Mouse (Mus musculus) embryo, embryonic 11 days (tissue): ENCODE data around the gene 4933427D14Rik.
"Not testable (repeated sequence)": the region's sequence is repeated elsewhere in the genome, so short reads cannot be mapped to it uniquely, and the experiment has no call there.

Experiments
- DNase-seq: peaks from one replicate; pipeline ENCODE4 v3.0.0-alpha.2; 2015

The 4933427D14Rik gene

DNA sequence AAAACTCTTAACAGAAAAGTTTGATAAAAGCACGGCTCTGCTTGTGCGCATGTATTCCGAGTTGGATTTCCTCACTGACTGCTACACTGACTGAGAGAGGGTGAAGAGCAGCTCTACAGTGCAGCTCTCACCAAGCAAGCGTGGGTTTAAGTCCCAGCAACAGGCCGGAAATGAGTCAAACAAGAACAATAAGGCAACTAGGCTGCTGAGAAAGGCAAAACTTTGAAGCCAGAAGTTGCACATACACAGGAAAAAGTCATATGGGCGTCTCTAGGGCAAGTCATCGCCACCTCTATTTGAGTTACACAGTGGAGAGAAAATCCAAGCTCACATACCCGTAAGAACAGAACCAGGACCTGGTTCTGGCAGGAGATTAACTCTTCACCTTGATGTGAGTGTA, 10.8 kb downstream of the 4933427D14Rik start:
- DNase-seq = no peak

DNA sequence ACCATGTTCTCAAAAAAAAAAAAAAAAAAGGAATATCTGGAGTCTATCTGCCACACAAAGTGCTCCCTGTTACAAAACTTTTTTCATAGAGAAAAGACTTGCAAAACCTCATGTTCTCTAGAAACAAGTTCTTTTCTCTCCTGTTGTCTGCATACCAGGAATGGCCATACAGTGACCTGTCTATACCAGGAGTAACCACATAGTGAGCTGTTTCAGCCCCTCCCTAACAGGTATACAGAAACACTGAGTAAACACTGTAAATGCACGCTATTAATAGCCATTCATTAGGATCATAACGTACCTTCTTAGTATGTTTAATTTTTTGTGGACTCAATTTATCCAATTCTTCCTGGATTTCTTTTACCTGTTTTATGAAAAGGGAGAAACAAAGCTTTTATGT, 13.0 kb downstream of the 4933427D14Rik start:
- DNase-seq = no peak

DNA sequence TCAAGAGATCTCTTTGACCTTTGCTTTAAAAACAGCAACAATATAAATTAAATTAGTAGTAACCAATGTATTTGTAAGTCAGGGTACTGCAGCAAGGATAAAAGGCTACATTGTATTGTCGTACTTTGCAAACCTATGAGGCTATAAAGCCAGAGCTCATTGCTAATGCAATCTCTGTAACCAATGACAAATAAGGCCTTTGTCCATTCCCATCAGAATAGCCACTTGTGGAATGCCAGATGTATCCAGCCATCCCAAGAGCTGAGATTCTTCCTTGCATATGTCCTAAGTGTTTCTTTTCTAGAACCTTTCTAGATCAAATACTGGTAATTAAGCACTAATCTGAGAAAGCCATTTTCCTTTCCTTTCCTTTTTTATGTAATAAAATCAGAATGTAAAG, 16.4 kb downstream of the 4933427D14Rik start:
- DNase-seq = no peak

DNA sequence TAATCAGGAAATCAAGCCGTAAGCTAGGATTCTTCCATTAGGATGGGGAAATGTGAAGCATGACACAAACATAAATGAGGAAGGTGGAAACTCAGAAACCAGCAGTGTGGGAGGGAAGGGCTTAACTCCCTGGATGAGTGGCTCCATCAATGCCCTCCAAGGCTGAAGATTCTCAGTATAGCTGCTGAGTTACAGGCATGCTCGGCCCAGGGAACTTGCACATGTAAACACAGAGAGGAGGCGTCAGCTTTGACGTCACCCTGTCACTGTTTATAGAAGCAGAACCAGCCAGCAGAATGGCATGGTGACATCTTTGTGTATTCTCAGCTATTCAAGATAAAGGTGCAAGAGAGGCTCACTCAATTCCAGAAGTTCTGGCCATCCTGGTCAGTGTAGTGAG, 23.0 kb downstream of the 4933427D14Rik start:
- DNase-seq = no peak

DNA sequence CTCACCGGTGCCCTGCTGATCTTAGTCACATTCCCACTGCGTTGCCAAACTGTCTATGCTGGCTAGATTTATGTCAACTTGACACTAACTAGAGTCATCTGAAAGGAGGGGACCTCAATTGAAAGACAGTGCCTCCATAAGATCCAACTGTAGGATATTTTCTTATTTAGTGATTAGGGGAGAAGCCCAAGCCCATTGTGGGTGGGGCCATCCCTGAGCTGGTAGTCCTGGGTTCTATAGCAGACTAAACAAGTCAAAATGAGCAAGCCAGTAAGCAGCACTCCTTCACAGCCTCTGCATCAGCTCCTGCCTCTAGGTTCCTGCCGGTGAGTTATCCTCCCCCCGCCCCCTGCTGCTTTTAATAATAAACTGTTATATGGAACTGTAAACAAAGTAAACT, 26.1 kb downstream of the 4933427D14Rik start:
- no peak for DNase-seq

DNA sequence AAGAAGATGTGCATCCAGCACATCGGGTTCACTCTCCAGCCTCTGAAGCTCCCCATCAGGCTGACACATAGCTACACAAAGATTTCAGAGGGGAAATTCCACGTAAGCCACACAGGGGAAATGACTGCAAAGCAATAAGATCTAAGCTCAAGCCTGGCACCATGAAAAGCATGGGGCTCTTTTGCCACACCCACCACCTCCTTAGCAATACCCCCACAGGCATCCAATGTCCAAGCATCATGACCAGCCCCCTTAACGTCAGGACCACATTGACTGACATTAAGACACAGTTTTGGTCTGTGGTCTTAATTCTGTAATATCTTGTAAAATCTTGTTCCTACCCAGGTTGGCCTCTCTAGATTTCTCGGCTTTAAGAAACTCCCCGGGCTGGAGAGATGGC, 26.7 kb downstream of the 4933427D14Rik start:
- DNase-seq = no peak

DNA sequence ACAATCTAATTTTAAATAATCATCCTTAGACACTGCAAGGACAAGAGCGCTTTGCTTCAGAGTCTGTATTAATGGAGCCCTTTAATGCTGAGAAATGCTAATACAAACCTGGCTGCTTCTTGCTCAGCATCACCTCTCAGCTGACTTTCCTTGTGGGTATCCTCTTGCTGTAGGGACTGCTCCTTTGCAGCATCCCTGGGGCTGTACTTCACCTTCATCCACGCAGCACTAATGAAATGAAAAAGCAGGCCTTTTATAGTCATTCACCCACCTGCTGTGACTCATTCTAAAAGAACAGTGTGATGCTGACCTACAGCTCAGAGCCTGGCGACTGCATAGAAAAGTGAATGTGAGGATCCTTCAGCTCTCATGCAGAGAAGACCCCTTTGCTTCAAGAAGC, 30.7 kb downstream of the 4933427D14Rik start:
- DNase-seq = peak; percentile 41

DNA sequence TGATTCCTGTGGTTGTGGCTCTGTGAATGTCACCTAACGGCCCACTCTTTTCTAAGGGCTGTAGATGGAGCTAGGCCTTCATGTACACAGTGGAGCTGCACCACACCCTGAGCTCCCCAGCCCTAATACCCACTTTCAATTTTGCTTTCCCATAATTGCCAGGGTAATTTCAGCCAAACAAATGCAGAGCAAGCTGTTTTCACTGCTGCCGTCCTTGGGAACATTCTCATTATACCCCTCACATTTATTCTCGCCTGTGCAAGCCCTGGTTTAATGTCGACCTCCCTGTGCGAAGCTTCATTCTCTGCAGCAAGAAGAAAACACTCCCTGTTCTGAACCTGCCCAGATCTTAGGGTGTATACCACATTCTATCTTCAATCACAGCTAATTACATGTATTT, 31.3 kb downstream of the 4933427D14Rik start:
- no peak for DNase-seq

DNA sequence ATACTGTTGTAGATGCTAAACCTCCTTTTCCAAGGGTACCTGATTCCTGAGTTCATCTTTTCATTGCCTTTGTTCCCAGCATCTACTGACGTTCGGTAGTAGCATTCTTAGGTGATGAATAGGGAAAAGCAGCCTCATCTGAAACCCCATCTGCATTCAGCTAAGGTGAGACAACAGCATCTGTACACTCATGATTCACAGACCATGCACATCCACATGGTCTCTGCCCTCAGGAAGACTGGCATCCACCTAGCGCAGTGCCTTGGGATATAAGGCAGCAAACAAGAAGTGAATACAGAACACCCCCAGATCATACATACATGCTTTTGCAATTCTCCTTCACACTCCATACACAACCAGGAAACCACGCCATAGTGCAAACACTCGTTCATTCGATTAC, 32.5 kb downstream of the 4933427D14Rik start:
- no peak for DNase-seq

DNA sequence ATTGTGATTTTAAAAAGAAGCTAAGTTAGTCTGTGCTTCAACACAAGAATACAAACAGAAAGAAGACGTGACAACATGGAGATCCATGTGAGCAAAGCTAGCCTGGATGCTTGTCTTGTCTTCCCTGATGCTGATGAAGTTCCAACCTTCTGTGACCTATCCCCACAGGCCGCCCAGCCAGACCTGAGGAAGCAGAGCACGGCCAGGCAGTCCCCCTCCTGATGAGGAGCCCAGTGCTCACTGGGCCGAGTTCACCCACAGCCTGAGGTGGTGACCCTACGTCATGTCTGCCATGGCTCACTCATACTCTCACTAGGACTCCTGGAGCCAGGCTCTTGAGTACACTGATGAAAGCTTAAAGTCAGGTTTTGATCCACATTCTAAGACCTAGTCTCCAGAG, 33.8 kb downstream of the 4933427D14Rik start:
- no peak for DNase-seq

DNA sequence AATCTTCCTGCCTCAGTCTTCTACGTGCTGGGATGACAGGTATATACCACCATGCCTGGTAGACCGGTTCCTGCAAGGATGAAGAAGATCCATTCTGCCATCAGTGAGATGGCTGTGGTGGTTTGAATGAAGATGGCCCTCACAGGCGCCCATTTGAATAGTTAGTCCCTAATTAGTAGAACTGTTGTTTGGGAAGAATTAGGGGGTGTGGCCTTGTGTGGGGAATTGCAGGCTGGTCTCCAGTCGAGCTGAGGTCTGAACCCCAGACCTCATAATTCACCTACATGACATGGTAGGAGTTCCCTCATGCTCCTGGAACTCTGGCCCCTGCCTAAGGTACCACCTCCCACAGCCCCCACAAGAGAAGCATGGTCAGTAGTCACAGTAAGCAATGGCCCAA, 35.4 kb downstream of the 4933427D14Rik start:
- DNase-seq = not testable (repeated sequence)

DNA sequence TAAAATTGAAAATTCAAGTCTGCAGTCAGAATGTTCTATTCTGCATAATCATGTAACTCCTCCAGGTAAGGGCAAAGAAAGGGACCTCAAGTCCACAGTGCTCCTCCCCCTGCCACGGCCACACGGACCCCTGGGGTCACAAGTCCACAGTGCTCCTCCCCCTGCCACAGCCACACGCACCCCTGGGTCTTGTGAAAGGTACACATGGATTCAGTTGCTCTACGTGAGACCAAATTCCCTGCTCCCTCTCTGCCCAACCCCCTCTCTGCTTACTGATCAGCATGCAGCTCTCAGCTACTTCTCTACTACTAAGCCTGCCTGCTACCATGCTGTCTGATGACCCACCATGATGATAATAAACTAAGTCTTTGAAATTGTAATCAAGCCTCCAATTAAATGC, 37.4 kb downstream of the 4933427D14Rik start:
- no peak for DNase-seq

DNA sequence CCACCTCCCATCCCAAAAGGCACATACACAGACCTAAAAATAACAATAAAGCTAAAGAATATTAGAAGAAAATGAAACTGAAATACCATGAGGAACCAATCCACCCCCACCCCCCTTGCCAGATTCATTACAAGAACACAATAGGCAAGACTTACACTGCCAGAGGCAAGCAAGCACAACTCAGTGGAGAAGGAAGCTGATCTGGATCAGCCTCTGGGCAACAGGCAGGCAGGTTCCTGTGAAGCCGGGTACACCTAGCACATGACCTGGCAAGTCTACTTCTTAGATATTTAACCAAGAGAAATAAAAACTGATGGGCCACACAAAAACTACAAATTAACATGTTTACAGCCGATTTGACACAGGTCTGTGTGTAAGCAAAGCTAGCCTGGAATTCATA, 44.1 kb downstream of the 4933427D14Rik start:
- DNase-seq = no peak

DNA sequence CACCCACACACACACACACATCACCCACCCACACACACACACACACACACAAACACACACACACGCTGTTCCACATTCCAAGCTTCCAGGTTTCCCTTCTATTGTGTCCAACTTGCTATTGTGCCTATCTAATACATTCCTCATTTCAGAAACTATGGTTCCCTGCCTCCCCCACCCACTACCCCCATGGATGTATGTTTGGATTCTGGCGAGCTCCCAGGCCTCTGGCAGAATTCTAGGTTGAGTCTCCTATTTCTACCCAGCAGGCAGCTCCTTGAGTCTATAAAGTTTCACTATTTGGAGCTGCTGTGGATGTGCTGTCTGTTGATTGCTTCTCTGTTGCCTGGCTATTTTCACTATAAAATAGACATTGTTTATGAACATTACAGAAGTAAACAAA, 50.6 kb downstream of the 4933427D14Rik start:
- no peak for DNase-seq

DNA sequence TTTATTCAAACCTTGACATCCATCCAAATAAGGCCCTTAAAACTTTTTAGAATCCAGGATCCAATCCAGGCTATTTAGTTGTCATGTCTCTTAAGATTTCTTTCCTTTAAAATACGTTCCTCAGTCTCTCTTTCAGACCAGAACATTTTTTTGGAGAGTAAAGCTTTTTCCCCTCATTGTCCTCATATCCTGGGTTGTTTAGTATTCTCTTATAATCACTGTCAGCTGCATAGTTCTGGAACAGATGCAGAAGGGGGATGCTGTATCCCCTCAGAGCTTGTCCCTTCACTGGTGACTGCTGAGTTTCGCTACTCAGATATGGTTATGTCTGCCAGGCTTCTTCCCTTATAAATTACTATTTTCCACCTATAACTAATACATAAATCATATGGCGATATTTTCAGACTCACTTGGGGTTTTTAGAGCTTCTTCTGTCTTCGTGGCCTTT, 51.3 kb downstream of the 4933427D14Rik start:
- DNase-seq = no peak

DNA sequence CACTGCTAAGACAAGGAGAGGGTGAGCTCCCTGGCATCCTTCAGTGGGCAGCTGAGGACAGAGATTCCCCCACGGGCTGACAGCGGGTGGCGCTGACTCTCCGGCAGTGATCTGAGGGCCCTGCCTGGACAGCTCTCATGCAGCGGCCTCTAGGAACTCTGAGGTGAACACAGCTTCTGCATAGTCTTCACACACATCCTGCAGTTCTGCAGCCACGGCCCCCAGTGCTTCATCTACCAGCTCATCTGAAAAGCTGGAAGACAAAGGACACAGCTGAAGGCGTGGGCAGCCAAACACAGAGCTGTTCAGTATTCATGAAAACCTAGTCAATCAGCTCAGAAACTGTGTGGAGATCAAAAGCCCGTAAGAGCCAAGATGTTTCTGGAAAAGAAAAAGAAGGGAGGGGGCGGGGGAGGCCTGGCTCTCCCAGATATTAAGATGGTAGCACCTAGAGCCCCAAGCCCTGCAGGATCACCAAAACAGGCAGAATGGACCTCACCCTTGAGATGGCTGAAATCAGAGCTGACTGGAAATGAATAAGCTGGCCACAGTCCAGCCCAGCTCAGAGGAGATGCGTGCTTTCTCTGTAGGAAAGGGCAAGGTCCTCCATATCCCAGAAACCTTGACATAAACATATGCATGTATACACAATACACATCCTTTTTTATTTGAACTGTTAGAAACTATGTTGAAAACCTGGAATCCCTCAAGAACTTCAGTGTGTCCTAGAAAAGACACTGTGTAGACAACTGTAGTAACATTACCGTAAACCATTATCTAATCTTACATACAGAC, 51.9 kb downstream of the 4933427D14Rik start:
- DNase-seq = no peak

DNA sequence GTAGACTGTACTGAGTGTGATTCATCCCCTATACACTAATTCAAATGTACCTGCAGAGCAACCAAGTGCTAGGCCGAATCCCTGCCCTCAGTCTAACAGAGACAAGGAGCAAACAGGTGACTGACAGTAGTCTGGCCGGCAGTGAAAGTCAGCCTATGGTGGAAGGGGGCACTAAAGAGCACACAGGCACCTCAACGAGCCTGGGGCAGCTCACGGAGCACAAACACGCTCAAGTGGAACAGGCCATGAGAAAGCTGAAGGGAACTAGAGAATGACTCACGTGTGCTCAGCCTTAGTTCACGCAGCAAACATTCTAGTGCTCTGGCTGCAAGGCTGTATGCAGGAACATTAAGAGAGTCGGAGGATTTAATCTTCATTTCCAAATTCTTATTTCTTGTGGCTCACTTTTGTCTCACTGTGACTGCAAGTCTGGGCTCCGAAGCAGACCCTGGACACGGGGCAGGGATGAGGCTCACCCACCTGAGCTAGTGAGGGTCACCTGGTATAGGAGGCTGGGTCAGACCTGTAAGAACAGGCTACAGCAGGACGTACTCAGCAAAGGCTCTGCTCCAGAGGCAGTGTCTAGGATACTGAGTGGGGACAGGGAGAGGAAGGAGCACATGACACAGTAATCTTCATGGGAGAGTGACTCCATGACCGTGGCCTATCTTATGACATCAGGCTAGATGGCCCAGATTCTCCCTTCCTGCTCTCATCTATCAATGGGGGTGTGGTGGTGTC, 54.0 kb downstream of the 4933427D14Rik start:
- no peak for DNase-seq

DNA sequence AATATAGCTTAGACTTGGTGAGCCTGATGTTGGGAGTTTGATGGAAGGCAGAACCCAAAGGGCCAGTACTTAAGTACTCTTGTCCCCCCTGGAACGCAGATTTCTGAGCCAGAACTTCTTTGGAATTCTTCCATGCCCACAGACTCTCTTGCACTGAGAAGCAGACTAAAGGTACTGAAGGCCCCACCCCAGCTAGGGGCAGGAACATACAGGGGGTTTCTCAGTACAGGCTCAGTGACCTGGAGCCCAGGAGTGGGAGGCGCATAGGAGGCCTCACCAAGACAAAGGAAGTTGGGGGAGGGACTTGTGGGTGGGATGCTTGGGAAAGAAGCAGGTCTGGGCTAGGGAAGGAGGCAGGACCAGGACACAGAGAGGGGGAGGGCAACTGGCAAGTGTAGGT, 56.1 kb downstream of the 4933427D14Rik start:
- no peak for DNase-seq

DNA sequence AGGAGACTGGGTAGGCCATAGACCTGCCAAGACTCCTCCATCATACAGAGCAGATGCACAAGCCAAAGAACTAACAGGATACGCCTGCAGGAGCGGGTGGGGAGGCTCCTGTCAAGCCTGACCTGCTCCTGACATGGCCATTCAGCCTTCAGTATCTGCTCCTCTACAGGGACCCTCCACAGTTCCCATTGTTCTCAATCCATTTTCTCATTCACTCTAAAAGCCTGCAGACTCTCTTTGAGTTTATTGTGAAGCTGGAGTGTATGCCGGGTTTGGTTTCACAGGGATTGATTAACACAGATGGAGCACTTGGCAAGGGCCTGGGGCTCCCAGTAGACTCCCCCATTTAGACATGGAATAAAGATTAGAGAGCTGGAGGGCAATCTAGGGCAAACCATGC, 59.3 kb downstream of the 4933427D14Rik start:
- DNase-seq = no peak

DNA sequence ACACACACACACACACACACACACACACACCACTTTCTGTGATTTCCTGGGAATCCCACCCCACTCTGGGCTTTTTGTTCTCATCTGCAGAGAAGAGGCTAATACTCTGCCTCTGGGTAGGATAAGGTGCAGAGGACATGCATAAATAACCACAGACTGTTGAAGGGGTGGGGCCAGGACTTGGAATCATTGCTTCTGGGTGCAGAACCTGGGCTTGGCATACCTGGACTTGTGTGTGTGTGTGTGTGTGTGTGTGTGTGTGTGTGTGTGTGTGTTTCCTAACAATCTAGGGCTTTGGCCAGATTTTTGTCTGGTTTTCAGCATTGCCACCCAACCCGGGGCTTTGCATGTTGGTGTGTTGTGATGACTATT, 61.4 kb downstream of the 4933427D14Rik start:
- DNase-seq = no peak

DNA sequence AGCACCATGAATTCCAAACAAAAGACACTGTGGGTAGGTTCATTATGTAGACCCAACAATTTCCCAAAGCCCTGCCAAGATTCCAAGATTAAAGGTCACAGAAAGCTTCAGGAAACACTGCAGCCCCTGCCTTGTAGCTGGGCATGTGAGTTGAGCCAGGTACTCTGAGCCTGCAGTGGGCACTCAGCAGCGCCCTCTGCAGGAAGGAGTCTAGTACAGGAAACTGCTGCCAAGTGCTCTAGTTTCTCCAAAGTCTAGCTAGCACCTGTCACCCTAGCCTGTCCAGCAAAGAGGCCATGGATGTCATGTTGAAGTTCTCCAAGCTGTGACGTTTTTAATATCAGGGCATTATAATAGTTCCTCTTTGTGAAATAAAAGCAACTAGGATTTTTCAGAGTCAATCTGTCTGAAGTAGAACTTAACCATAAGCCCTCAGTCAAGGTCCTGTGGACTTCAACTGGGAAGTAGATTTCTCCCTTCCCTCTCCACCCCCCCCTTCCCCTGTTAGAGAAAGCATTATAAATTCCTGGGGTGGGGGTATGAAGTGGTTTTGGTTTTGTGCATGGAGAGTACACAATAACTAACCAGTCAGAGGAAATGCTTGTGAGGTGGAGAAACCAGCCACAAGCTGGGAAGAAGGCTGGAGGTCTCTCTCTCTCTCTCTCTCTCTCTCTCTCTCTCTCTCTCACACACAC, 61.9 kb downstream of the 4933427D14Rik start:
- peak; percentile 68 for DNase-seq

DNA sequence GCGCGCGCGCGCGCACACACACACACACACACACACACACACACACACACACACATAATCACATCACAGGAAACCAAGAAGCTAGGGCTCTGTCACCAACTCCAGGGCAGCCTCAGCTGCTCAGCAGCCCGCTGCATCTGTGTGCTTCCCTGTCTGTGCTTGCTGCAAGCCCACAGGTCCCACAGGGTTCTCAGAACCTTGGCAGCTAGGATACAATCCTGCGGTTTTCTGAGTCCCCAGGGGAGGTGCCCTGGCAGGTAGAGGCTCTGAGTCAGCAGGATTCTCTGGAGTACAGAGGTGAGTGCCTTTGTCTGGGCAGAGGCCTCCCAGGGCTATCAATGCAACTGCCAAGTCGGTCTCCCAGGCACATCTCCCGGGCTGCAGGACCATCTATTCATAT, 64.4 kb downstream of the 4933427D14Rik start:
- no peak for DNase-seq

DNA sequence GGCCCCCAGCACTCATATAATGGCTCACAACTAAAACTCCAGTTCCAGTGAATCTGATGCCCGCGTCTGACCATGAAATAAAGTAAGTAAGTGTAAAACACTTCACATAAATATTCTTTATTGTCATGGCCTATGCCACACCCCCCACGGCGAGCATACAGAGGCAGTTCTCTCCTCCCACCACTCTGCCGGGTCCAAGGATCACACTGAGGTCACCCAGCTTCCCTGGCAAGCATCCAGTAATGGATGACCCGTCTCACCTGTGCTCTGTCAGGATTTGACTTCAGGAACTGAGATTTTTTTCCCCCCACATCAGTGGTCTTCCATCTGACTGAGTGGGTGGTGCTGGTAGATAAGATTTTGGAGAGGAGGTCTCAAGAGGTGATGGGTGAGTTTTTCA, 67.1 kb downstream of the 4933427D14Rik start:
- DNase-seq = no peak
